Mouse (Mus musculus) urinary bladder, postnatal 4 days (tissue): ENCODE results near the gene Rnf123.
A peak's percentile ranks its signal among the peaks of the same experiment; 100 is the strongest.

Experiments used
- DNase-seq, 2 experiments: peaks; one replicate each; pipeline ENCODE4 v3.0.0; 2021 to 2022; ENCODE audit warnings: low spot score in 2 of 2

Rnf123 gene

GRCm38 (mm10) chr9:108104766-108105548, 21.8 kb upstream of the Rnf123 start:
- DNase-seq = no peak

GRCm38 (mm10) chr9:108099619-108100018, 16.5 kb upstream of the Rnf123 start:
- no peak for DNase-seq

- DNase-seq = no peak
These were observed 13.0 kb upstream of the Rnf123 start for GRCm38 (mm10) chr9:108095949-108096712.

- no peak for DNase-seq
These were observed 12.4 kb upstream of the Rnf123 start for GRCm38 (mm10) chr9:108095518-108095917.

GRCm38 (mm10) chr9:108094998-108095411, 11.9 kb upstream of the Rnf123 start:
- DNase-seq = no peak

DNA sequence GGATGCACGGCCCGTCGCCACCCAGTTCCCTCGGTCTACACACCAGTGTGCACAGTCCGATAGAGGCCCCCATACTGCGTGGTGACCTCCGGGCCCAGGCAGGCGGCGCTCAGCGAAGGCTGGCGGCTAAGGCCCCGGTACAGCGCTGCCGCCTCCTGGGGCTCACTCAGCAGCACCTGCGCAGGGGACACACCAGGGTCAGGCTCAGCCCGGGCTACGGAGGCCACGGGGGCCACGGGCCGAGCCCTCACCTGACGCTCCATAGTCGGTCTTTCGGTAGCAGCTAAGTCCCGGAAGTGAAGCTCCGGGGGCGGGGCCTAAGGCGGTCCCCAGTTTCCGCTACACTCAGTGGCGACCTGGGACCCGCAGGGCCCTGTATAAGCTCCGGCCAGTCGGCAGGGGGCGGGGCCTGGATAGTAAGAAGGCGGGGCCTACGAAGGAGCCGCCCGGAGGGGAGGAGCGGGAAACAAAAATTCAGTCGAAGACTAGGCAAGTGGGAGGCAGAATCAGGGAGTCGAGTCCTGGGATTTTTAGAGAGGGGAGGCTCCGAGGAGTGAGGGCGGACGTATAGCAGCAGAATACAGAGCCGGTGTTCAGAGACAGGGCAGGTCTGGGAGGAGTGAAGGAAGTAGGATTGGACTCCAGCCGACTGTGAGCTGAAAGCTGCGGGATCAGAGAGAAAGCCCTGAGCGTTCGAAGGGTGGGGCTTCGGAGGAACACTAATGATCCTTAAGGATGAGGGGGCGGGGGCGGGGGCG, 11.2 kb upstream of the Rnf123 start, which contains the start of gene Apeh:
Apeh (minus strand) TSS at position 423 of the 758 bp plus-strand sequence.
- DNase-seq = peak; percentile 93 to 96

DNA sequence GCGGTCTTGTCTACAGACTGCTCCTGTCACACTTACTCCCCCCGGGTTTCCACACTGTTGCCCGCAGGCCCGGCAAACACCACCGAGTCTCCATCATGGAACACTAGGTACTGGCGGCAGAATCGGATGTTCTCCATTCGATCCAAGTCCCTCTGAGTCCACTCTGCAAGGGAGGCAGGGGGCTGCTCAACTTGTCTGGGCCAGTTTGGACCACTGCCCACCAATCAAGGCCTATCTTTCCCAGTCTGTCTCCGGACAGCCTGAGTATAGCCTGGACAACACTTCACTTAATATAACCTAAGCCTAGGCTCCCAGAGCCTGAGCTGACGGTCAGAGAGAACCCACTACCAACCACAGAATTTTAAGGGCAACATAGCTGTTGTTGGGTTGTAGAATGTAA, 10.4 kb upstream of the Rnf123 start:
- DNase-seq = no peak

DNA sequence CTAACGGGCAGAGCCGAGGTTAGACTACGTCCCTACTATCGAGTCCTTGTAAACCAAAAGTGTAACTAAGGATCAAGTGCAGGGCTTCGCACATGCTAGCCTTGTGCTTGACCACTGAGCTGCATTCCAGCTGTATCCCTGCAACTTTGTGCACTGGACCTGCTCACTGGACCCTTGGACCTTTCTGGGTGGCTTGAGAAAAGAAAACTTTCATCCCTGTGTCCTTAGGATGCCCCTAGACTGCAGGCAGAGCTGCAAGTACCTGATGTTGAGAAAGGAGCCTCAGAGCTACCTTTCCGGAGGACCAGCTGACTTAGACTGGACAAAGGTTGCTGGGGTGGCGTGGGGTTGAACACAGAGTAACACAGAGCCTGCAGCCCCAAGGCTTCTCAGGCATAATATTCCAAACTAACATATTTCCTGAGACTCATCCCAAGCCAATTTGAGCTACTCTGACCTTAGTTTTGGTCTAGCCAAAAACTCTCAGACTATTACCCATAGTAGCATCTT, 7.5 kb upstream of the Rnf123 start:
- no peak for DNase-seq

DNA sequence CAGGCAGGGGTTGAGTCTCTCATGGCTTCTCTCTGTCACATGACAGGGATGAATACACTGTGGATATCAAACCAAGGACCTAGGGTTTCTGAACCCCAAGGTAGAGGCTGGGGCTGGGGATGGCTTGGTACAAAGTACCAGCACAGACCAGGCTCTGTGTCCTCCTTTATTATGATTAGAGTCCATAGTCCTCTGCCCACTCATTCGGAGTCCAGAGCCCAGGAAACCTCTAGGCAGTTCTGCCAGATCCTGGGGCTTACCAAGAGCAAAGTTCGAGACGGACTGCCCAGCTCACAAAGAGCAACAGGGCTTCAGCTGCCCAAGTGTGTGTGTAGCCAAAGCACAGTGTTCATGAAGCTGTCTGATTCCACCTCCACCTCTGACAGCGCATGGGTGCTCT, 2.1 kb upstream of the Rnf123 start:
- no peak for DNase-seq

DNA sequence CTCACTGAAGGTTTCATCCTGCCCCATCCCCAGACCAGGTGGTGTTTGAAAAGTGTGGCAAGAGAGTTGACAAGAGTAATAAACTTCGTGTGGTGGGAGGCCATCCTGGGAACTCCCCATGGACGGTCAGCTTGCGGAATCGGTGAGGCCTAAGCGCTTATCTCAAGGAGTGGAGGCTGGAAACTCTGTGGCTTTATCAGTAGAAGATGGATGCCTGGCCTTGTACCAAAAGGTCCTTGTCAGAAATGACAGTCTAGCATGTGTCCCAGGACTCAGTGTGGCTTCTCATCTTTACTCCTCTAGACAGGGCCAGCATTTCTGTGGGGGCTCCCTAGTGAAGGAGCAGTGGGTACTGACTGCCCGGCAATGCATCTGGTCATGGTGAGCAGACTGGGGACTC, 415 bp upstream of the Rnf123 start:
- DNase-seq = no peak

DNA sequence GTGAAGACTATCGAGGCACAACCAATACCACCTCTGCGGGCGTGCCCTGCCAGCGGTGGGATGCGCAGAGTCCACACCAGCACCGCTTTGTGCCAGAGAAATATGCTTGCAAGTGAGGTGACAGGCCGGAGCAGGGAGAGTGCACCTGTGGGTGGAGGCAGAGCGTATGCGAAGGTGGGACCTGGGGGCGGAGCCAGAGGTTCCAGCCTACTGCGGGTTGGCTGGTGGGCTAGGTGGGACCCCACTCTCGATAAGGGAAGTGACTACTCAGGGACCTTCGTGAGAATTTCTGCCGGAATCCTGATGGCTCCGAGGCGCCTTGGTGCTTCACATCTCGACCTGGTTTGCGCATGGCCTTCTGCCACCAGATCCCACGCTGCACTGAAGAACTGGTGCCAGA, 597 bp downstream of the Rnf123 start:
- no peak for DNase-seq

DNA sequence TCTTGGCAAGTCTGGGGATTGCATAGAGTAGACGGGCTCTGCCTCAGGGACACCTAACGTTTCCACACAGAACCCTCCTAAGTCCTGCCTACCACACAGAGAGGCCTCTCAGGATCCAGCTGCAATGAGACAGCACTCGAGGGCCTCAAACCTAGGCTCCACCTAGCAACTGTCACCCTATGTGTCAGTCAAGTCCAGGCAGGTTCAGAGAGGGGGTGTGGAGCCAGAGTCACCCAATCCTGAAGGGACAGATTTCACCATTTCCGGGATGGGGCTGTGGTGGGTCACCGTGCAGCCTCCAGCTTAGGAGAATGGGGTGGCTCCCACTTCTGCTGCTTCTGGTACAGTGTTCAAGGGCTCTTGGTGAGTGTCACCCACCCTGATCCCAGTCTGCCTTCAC, 3.0 kb downstream of the Rnf123 start, which contains the start of gene Mst1:
Mst1 (plus strand) TSS at position 269 of the 400 bp plus-strand sequence.
- DNase-seq = no peak

DNA sequence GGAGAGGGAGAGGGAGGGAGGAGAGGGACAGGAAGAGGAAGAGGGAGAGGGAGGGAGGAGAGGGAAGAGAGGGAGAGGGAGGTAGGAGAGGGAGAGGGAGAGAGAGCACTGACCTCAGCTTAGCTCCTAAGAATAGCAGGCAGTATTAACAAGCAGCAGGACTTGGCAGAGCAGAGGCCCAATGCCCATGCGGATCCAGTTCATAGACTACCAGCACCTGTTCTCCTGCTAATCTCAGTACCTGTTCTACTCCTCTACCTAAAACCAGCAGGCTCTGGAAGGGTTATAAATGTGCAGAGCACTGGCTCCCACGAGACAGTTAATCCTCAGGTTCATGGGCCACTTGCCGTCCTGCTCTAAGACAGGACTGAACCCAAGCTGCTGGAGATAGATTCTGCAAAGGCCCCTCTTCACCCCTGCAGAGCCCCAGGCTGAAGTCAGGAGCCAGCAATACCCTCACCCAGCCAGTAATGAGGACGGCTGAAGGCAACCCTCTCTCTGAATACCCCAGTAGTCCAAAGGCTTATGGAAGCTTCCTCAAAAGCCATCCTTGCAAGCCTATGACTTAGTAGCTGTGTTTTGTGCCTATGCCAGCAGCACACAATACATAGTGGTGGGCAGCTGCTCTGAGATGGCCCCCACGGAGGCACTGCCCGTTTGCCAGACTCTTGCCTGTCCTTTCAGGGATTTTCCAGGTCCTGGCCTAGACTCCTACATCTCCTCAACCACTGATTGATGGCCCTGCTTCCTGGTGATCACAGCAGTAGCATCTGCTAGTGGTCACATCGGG, 9.8 kb downstream of the Rnf123 start:
- DNase-seq = no peak

- no peak for DNase-seq
These were observed 10.6 kb downstream of the Rnf123 start for GRCm38 (mm10) chr9:108072481-108072924.

GRCm38 (mm10) chr9:108071801-108072200, 11.3 kb downstream of the Rnf123 start:
- no peak for DNase-seq

GRCm38 (mm10) chr9:108069529-108069928, 13.6 kb downstream of the Rnf123 start:
- DNase-seq = no peak

DNA sequence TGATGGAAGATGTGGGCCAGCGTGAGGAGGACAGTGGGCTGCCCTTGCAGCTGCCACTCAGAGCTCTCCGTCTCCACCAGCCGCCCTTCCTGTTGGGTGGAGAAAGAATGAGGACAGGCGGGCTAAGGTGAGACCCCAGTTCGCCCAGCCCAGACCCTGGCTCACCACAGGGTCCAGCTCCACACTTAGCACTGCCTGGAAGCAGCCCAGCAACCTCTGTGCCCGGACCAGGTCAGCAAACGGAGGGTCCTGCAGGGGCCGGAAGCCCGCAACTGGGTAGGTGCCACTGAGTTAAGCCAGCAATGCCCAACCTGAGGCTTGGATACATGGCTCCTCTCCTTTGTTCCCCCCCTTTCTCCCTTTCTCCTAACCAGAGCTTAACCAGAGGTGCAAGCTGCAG, 14.1 kb downstream of the Rnf123 start:
- no peak for DNase-seq

GRCm38 (mm10) chr9:108067900-108068299, 15.2 kb downstream of the Rnf123 start:
- DNase-seq = peak; percentile 60 to 85

DNA sequence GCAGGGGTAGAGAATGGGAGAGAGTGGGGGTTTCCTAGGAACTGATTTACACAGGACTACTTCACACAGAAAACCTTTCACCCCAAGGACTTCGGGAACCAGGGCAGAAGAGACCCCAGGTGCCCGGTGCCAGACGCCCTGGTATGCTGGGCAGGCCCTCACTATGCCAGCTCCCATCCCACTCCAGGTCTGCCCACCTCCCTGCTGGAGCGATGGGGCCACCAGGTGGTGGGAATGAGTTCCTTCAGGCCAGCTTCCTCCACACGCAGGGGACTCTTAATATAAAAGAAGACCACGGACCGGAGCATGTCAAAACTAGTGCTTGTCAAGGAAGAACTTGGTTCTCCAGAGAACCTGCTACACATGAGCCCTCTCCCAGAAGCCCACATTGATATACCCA, 15.9 kb downstream of the Rnf123 start:
- no peak for DNase-seq

DNA sequence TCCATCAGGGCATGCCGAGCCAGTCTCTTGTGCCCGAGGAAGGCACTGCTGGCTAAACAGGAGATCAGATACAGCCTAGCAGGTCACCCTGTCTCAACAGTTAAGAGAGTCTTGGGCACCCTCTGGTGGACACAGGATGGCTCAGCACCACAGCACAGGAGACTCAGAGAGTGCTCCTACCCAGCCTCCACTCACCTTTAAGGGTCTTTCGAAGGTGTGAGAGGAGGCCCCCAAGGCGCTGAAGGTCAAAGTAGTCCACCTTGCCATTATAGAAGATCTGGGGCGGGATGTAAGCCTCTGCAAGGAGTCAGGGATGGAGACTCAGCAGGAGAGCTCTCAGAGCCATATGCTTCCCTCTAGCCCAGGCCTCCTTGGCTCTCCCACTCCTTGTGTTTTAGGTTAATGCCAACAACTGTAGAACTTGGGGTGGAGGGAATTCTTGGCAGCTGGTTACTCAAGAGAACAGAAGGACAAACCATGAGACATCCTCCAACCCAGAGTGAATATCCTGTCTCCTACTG, 17.6 kb downstream of the Rnf123 start:
- DNase-seq = no peak

DNA sequence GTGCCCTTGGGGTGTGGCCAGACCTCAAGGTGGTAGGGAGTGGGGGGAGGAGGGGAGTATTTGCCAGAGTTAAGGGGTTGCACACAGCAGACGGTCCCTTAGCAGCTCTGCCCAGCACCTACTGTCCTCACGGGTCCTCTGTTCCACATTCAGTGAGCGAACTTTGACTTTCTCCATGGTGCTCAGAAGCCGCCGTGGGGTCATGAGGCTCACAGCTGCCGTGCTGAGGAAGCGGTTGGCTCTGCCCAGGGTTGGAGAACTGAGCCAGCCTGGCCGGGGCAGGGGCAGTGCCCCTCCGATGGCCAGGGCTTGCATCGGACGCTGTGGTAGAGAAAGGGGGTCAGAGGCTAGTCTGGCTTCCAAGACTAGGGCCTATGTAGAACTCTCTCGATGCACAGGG, 19.8 kb downstream of the Rnf123 start:
- DNase-seq = no peak
